Mouse (Mus musculus): ENCODE data around the gene Carf. TPM values are rescaled to one million over a fixed set of nuclear protein-coding genes. Genes with fewer than 3 reads are reported as not detected.

Gene Carf
- 11.7 TPM for total RNA-seq (2023)

GRCm38 (mm10) chr1:60098024-60098781 lies at the start of gene Carf, which contains the start of gene Wdr12:
Gene Carf (plus strand): TSS chr1:60098247.
Gene Wdr12 (minus strand): TSS chr1:60098645.

GRCm38 (mm10) chr1:60179932-60180783 lies 82.1 kb downstream of the Carf start, which contains the start of gene Nbeal1:
Gene Nbeal1 (plus strand): TSS chr1:60180599.

Other genes starting within 250 kb of the Carf start
- 75.9 TPM for gene Fam117b, start 185.2 kb upstream of the Carf start, total RNA-seq (2023)
- gene Ica1l, start 55.1 kb upstream of the Carf start, total RNA-seq (2023), result 2.5 TPM
- 20.3 TPM for gene Wdr12, start 398 bp downstream of the Carf start, total RNA-seq (2023)
- 28.5 TPM for gene Nbeal1, start 82.4 kb downstream of the Carf start, total RNA-seq (2023)
- gene Cyp20a1, start 245.1 kb downstream of the Carf start, total RNA-seq (2023), result 6.1 TPM

All from CD4-positive naive resting alpha-beta T cell, adult 76 days (primary cell).